Mouse (Mus musculus): Measurements from ENCODE around the gene Rbms3.

Gene Rbms3

GRCm38 (mm10) chr9:116905646-116906045, 724.1 kb downstream of the Rbms3 start:
- no peak for DNase-seq (ENCODE audit: low spot score in 2 of 2)

- DNase-seq (ENCODE audit: low spot score in 2 of 2): no peak
Observed at GRCm38 (mm10) chr9:116903304-116903993, 726.3 kb downstream of the Rbms3 start.

- DNase-seq (ENCODE audit: low spot score in 2 of 2): no peak
Observed at GRCm38 (mm10) chr9:116899403-116899802, 730.3 kb downstream of the Rbms3 start.

- no peak for DNase-seq (ENCODE audit: low spot score in 2 of 2)
Observed at GRCm38 (mm10) chr9:116886973-116887680, 742.6 kb downstream of the Rbms3 start.

- no peak for DNase-seq (ENCODE audit: low spot score in 2 of 2)
Observed at GRCm38 (mm10) chr9:116885617-116886016, 744.1 kb downstream of the Rbms3 start.

GRCm38 (mm10) chr9:116880503-116880902, 749.2 kb downstream of the Rbms3 start:
- no peak for DNase-seq (ENCODE audit: low spot score in 2 of 2)

GRCm38 (mm10) chr9:116879600-116880457, 749.9 kb downstream of the Rbms3 start:
- DNase-seq (ENCODE audit: low spot score in 2 of 2): no peak

- DNase-seq (ENCODE audit: low spot score in 2 of 2): no peak
Observed at GRCm38 (mm10) chr9:116876786-116877185, 752.9 kb downstream of the Rbms3 start.

GRCm38 (mm10) chr9:116873976-116874320, 755.8 kb downstream of the Rbms3 start:
- no peak for DNase-seq (ENCODE audit: low spot score in 2 of 2)

GRCm38 (mm10) chr9:116873033-116873975, 756.4 kb downstream of the Rbms3 start:
- DNase-seq (ENCODE audit: low spot score in 2 of 2): peak; percentile 23 to 31

GRCm38 (mm10) chr9:116872346-116872745, 757.4 kb downstream of the Rbms3 start:
- DNase-seq (ENCODE audit: low spot score in 2 of 2): no peak

- DNase-seq (ENCODE audit: low spot score in 2 of 2): no peak
Observed at GRCm38 (mm10) chr9:116871576-116871975, 758.1 kb downstream of the Rbms3 start.

- no peak for DNase-seq (ENCODE audit: low spot score in 2 of 2)
Observed at GRCm38 (mm10) chr9:116866060-116866459, 763.7 kb downstream of the Rbms3 start.

- no peak for DNase-seq (ENCODE audit: low spot score in 2 of 2)
Observed at GRCm38 (mm10) chr9:116863626-116864025, 766.1 kb downstream of the Rbms3 start.

- DNase-seq (ENCODE audit: low spot score in 2 of 2): no peak
Observed at GRCm38 (mm10) chr9:116862341-116862740, 767.4 kb downstream of the Rbms3 start.

GRCm38 (mm10) chr9:116857861-116858595, 771.7 kb downstream of the Rbms3 start:
- DNase-seq (ENCODE audit: low spot score in 2 of 2): no peak

GRCm38 (mm10) chr9:116857151-116857550, 772.6 kb downstream of the Rbms3 start:
- peak in 1 of 2 experiments; percentile 17 for DNase-seq (ENCODE audit: low spot score in 2 of 2)

GRCm38 (mm10) chr9:116855744-116856143, 774.0 kb downstream of the Rbms3 start:
- no peak for DNase-seq (ENCODE audit: low spot score in 2 of 2)

GRCm38 (mm10) chr9:116848905-116849304, 780.8 kb downstream of the Rbms3 start:
- no peak for DNase-seq (ENCODE audit: low spot score in 2 of 2)

- no peak for DNase-seq (ENCODE audit: low spot score in 2 of 2)
Observed at GRCm38 (mm10) chr9:116848166-116848565, 781.5 kb downstream of the Rbms3 start.

All from right cerebral cortex, adult 2 months (tissue).